Mouse (Mus musculus) intestine, embryonic 15.5 days (tissue): ENCODE data around the gene Runx3. TPM values are rescaled to one million over a fixed set of nuclear protein-coding genes. Genes with fewer than 3 reads are reported as not detected.

Experiments used
- ATAC-seq: fragments of 200-750 bp; cut with Nextera tagmentation; 2 replicates; pipeline ENCODE4 v1.8.0; 2017; ENCODE audit warnings: moderate TSS enrichment, moderate library complexity
- H3K27ac ChIP-seq: fragments of 300-500 bp; sonication (generic); 2 replicates; pipeline ENCODE4 v1.5.1; 2015; ENCODE audit warnings: mild to moderate bottlenecking, inconsistent platforms
- H3K27me3 ChIP-seq: fragments of 300-500 bp; sonication (generic); replicated peaks from 2 replicates; pipeline ENCODE4 v1.6.1; 2015; ENCODE audit warnings: inconsistent platforms
- H3K36me3 ChIP-seq: fragments of 300-500 bp; sonication (generic); 2 replicates; pipeline ENCODE4 v1.6.1; 2015; ENCODE audit warnings: inconsistent platforms
- H3K4me1 ChIP-seq: fragments of 300-500 bp; sonication (generic); replicated peaks from 2 replicates; pipeline ENCODE4 v1.6.1; 2015; ENCODE audit warnings: inconsistent platforms
- H3K4me2 ChIP-seq: fragments of 300-500 bp; sonication (generic); replicated peaks from 2 replicates; pipeline ENCODE4 v1.6.1; 2015; ENCODE audit warnings: mild to moderate bottlenecking, inconsistent platforms
- H3K4me3 ChIP-seq: fragments of 300-500 bp; sonication (generic); replicated peaks from 2 replicates; pipeline ENCODE4 v1.5.1; 2015; ENCODE audit warnings: inconsistent platforms
- H3K9ac ChIP-seq: fragments of 300-500 bp; sonication (generic); 2 replicates; pipeline ENCODE4 v1.6.1; 2015; ENCODE audit warnings: inconsistent platforms
- H3K9me3 ChIP-seq: fragments of 300-500 bp; sonication (generic); 2 replicates; pipeline ENCODE4 v1.6.1; 2016; ENCODE audit warnings: inconsistent platforms
- WGBS: fragments of 180-500 bp; shearing (Covaris S2); methylation state at CpG from one replicate; pipeline ENCODE4 v1.1.7; 2015; 5-methylcytosine and 5-hydroxymethylcytosine counted together
- polyA plus RNA-seq: library from polyadenylated mRNA; unstranded; fragments of >200 nt; fragmentation: Nextera tagmentation; extraction: Ambion mirVana; gene quantifications from 2 replicates; pipeline ENCODE4 v1.2.1, GENCODE M21; 2015

Runx3 gene
- polyA plus RNA-seq, 1 experiment from 2014 or later, result 0.26 TPM

GRCm38 (mm10) chr4:135220641-135221040 is 100.2 kb downstream of the Runx3 start:
- Histone ChIP-seq H3K36me3 (peaks cover 26% of the 10 kb centered on the region), H3K4me1 (no peaks in the 10 kb centered on the region), H3K27ac (no peak overlapping the region), H3K9me3 (no peaks in the 10 kb centered on the region), H3K4me2 (no peak overlapping the region), H3K9ac (no peak overlapping the region), H3K4me3 (no peak overlapping the region), H3K27me3 (no peaks in the 10 kb centered on the region)
- ATAC-seq, result no peak
- WGBS, result 80% methylated on average over 3 of the region's 3 CpGs

- no peak for ATAC-seq
- Histone ChIP-seq H3K4me2 (no peak overlapping the region), H3K9ac (no peak overlapping the region), H3K36me3 (peaks cover 20% of the 10 kb centered on the region), H3K4me1 (no peaks in the 10 kb centered on the region), H3K9me3 (no peaks in the 10 kb centered on the region), H3K27me3 (no peaks in the 10 kb centered on the region), H3K27ac (no peak overlapping the region), H3K4me3 (no peak overlapping the region)
- WGBS, result 68% methylated on average over 12 of the region's 12 CpGs
These were observed 101.4 kb downstream of the Runx3 start for GRCm38 (mm10) chr4:135221632-135222407.

GRCm38 (mm10) chr4:135223808-135224207 is 103.4 kb downstream of the Runx3 start:
- Histone ChIP-seq H3K27ac (no peak overlapping the region), H3K4me2 (no peak overlapping the region), H3K9me3 (no peaks in the 10 kb centered on the region), H3K4me3 (no peak overlapping the region), H3K27me3 (no peaks in the 10 kb centered on the region), H3K9ac (no peak overlapping the region), H3K36me3 (peaks cover 10% of the 10 kb centered on the region; the same call in 1 of the 2 replicates), H3K4me1 (no peaks in the 10 kb centered on the region)
- WGBS, result 94% methylated on average over 9 of the region's 9 CpGs
- ATAC-seq, result no peak

- Histone ChIP-seq H3K36me3 (0 out of 2 replicates have a peak, but pooled peaks cover 6% of the 10 kb centered on the region), H3K9me3 (no peaks in the 10 kb centered on the region), H3K4me3 (no peak overlapping the region), H3K27ac (no peak overlapping the region), H3K9ac (no peak overlapping the region), H3K4me2 (no peak overlapping the region), H3K27me3 (no peaks in the 10 kb centered on the region), H3K4me1 (0 out of 2 replicates have a peak, but pooled peaks cover 6% of the 10 kb centered on the region)
- WGBS, result 90% methylated on average over 12 of the region's 12 CpGs
- ATAC-seq, result no peak
These were observed 105.7 kb downstream of the Runx3 start for GRCm38 (mm10) chr4:135226008-135226667.

Other genes with a start within 250 kb of the Runx3 start
- 146 and 154 TPM in 2 replicates for gene Tmem50a, start 205.6 kb upstream of the Runx3 start, polyA plus RNA-seq
- gene Rsrp1, start 197.1 kb upstream of the Runx3 start, polyA plus RNA-seq, result 450 and 479 TPM in 2 replicates
- 60.0 and 63.7 TPM in 2 replicates for gene Syf2, start 189.8 kb upstream of the Runx3 start, polyA plus RNA-seq
- 126 and 135 TPM in 2 replicates for gene Clic4, start 152.2 kb downstream of the Runx3 start, polyA plus RNA-seq
- gene Srrm1, start 232.7 kb downstream of the Runx3 start, polyA plus RNA-seq, result 189 and 248 TPM in 2 replicates